Mouse (Mus musculus): Measurements from ENCODE around the gene Cep112. TPM values are rescaled to one million over a fixed set of nuclear protein-coding genes. Genes with fewer than 3 reads are reported as not detected.

The Cep112 gene
- polyA plus RNA-seq, 1 experiment, result 0.97 TPM

GRCm38 (mm10) chr11:108901670-108902069 is 476.7 kb downstream of the Cep112 start:
- H3K36me3 ChIP-seq (ENCODE audit: control insufficient read depth, insufficient read depth), result no peaks in the 10 kb centered on the region
- no peak overlapping the region for H3ac ChIP-seq (ENCODE audit: control insufficient read depth, insufficient read length, low read depth)
- H3K4me3 ChIP-seq (ENCODE audit: insufficient read depth, poor library complexity, severe bottlenecking), result no peak overlapping the region
- H3K79me2 ChIP-seq (ENCODE audit: control insufficient read depth, insufficient read depth), result no peaks in the 10 kb centered on the region
- no peaks in the 10 kb centered on the region for H3K27me3 ChIP-seq (ENCODE audit: control insufficient read depth, insufficient read depth, insufficient read length)
- no peak for TF ChIP-seq MAX (IDR thresholded peaks at IDR 0.05)
- TF ChIP-seq MYOD1 (IDR thresholded peaks at IDR 0.05; ENCODE audit: control insufficient read depth, insufficient read length, low read depth), result no peak
- no peak for TF ChIP-seq FOSL1 (IDR thresholded peaks at IDR 0.05; ENCODE audit: insufficient read depth, low read length, poor library complexity, severe bottlenecking)
- TF ChIP-seq USF1 (IDR thresholded peaks at IDR 0.05; ENCODE audit: low read depth), result no peak
- TF ChIP-seq CEBPB (IDR thresholded peaks at IDR 0.05; ENCODE audit: low read depth), result no peak
- no peak for TF ChIP-seq MYOG (IDR thresholded peaks at IDR 0.05; ENCODE audit: control insufficient read depth, extremely low read depth, insufficient read length)
- TF ChIP-seq CTCF (IDR thresholded peaks at IDR 0.05; ENCODE audit: control insufficient read depth, insufficient read depth, insufficient read length), result no peak
- no peaks in the 10 kb centered on the region for H3K79me3 ChIP-seq (ENCODE audit: low read depth)

- H3K79me2 ChIP-seq (ENCODE audit: control insufficient read depth, insufficient read depth), result no peaks in the 10 kb centered on the region
- no peaks in the 10 kb centered on the region for H3K27me3 ChIP-seq (ENCODE audit: control insufficient read depth, insufficient read depth, insufficient read length)
- TF ChIP-seq MYOG (IDR thresholded peaks at IDR 0.05; ENCODE audit: control insufficient read depth, extremely low read depth, insufficient read length) (no peak), FOSL1 (IDR thresholded peaks at IDR 0.05; ENCODE audit: insufficient read depth, low read length, poor library complexity, severe bottlenecking) (no peak), CTCF (IDR thresholded peaks at IDR 0.05; ENCODE audit: control insufficient read depth, insufficient read depth, insufficient read length) (no peak), MAX (IDR thresholded peaks at IDR 0.05) (no peak), CEBPB (IDR thresholded peaks at IDR 0.05; ENCODE audit: low read depth) (no peak), MYOD1 (IDR thresholded peaks at IDR 0.05; ENCODE audit: control insufficient read depth, insufficient read length, low read depth) (no peak), USF1 (IDR thresholded peaks at IDR 0.05; ENCODE audit: low read depth) (no peak)
- H3K36me3 ChIP-seq (ENCODE audit: control insufficient read depth, insufficient read depth), result no peaks in the 10 kb centered on the region
- H3ac ChIP-seq (ENCODE audit: control insufficient read depth, insufficient read length, low read depth), result no peak overlapping the region
- no peak overlapping the region for H3K4me3 ChIP-seq (ENCODE audit: insufficient read depth, poor library complexity, severe bottlenecking)
- H3K79me3 ChIP-seq (ENCODE audit: low read depth), result no peaks in the 10 kb centered on the region
These were observed 477.3 kb downstream of the Cep112 start for GRCm38 (mm10) chr11:108902303-108902702.

- Histone ChIP-seq H3K79me3 (ENCODE audit: low read depth) (no peaks in the 10 kb centered on the region), H3K4me3 (ENCODE audit: insufficient read depth, poor library complexity, severe bottlenecking) (no peak overlapping the region), H3K27me3 (ENCODE audit: control insufficient read depth, insufficient read depth, insufficient read length) (no peaks in the 10 kb centered on the region), H3K36me3 (ENCODE audit: control insufficient read depth, insufficient read depth) (no peaks in the 10 kb centered on the region), H3K79me2 (ENCODE audit: control insufficient read depth, insufficient read depth) (no peaks in the 10 kb centered on the region), H3ac (ENCODE audit: control insufficient read depth, insufficient read length, low read depth) (no peak overlapping the region)
- no peak for TF ChIP-seq MAX (IDR thresholded peaks at IDR 0.05)
- TF ChIP-seq MYOD1 (IDR thresholded peaks at IDR 0.05; ENCODE audit: control insufficient read depth, insufficient read length, low read depth), result no peak
- no peak for TF ChIP-seq MYOG (IDR thresholded peaks at IDR 0.05; ENCODE audit: control insufficient read depth, extremely low read depth, insufficient read length)
- no peak for TF ChIP-seq USF1 (IDR thresholded peaks at IDR 0.05; ENCODE audit: low read depth)
- no peak for TF ChIP-seq FOSL1 (IDR thresholded peaks at IDR 0.05; ENCODE audit: insufficient read depth, low read length, poor library complexity, severe bottlenecking)
- TF ChIP-seq CTCF (IDR thresholded peaks at IDR 0.05; ENCODE audit: control insufficient read depth, insufficient read depth, insufficient read length), result no peak
- no peak for TF ChIP-seq CEBPB (IDR thresholded peaks at IDR 0.05; ENCODE audit: low read depth)
These were observed 481.7 kb downstream of the Cep112 start for GRCm38 (mm10) chr11:108906590-108907254.

GRCm38 (mm10) chr11:108909396-108910195 is 484.6 kb downstream of the Cep112 start:
- Histone ChIP-seq H3K79me2 (ENCODE audit: control insufficient read depth, insufficient read depth) (no peaks in the 10 kb centered on the region), H3K36me3 (ENCODE audit: control insufficient read depth, insufficient read depth) (no peaks in the 10 kb centered on the region), H3K27me3 (ENCODE audit: control insufficient read depth, insufficient read depth, insufficient read length) (no peaks in the 10 kb centered on the region), H3K4me3 (ENCODE audit: insufficient read depth, poor library complexity, severe bottlenecking) (no peak overlapping the region), H3ac (ENCODE audit: control insufficient read depth, insufficient read length, low read depth) (no peak overlapping the region), H3K79me3 (ENCODE audit: low read depth) (no peaks in the 10 kb centered on the region)
- no peak for TF ChIP-seq MYOD1 (IDR thresholded peaks at IDR 0.05; ENCODE audit: control insufficient read depth, insufficient read length, low read depth)
- TF ChIP-seq MYOG (IDR thresholded peaks at IDR 0.05; ENCODE audit: control insufficient read depth, extremely low read depth, insufficient read length), result no peak
- TF ChIP-seq USF1 (IDR thresholded peaks at IDR 0.05; ENCODE audit: low read depth), result no peak
- TF ChIP-seq MAX (IDR thresholded peaks at IDR 0.05), result no peak
- TF ChIP-seq FOSL1 (IDR thresholded peaks at IDR 0.05; ENCODE audit: insufficient read depth, low read length, poor library complexity, severe bottlenecking), result no peak
- no peak for TF ChIP-seq CTCF (IDR thresholded peaks at IDR 0.05; ENCODE audit: control insufficient read depth, insufficient read depth, insufficient read length)
- no peak for TF ChIP-seq CEBPB (IDR thresholded peaks at IDR 0.05; ENCODE audit: low read depth)

Other genes with a start within 250 kb of the Cep112 start
- 0.06 TPM for gene Apoh, start 81.8 kb upstream of the Cep112 start, polyA plus RNA-seq (2012; fragmentation: generic; extraction: Trizol)
- gene Prkca, start 81.3 kb upstream of the Cep112 start, polyA plus RNA-seq (2012; fragmentation: generic; extraction: Trizol), result 18.1 TPM